Mouse (Mus musculus) spleen, adult 2 months (tissue): ENCODE data around the gene Eloa.

ENCODE experiments used
- CTCF ChIP-seq: fragments of 200-500 bp; IDR thresholded peaks from 2 replicates; pipeline ENCODE4 v1.5.1; 2011; ENCODE audit warnings: mild to moderate bottlenecking, inconsistent platforms; ENCODE audit not compliant: insufficient read depth, insufficient read length, insufficient replicate concordance; ENCODE audit errors: extremely low read depth
- POLR2A ChIP-seq: fragments of 200-500 bp; IDR thresholded peaks from 2 replicates; pipeline ENCODE4 v1.6.1; 2011; ENCODE audit warnings: low read depth, low read length, inconsistent platforms

GRCm38 (mm10) chr4:136045091-136045490 lies 23.5 kb upstream of the Eloa start:
- TF ChIP-seq CTCF, result no peak
- TF ChIP-seq POLR2A, result no peak
